ENCODE assay signal across 17 mouse cellular contexts in genomic region chr10:17518423-17519175, GRCm38 (mm10).
A peak's percentile ranks its signal among the peaks of the same experiment; 100 is the strongest.
DNase-seq lines count a peak whose midpoint lies in the region; ATAC-seq and TF ChIP-seq lines count a peak whose summit lies in the region.
"Had no signal": no experiment of that assay in that cellular context is flagged by ENCODE, and none has a peak within 500 bp of the region (broad histone marks: within the 10 kb centered on the region; RNA-seq: fewer than 3 reads in every experiment).

No protein-coding gene starts in this region.

- no peaks in the 10 kb centered on the region for H3K9me3 ChIP-seq in liver, postnatal 0 days (ENCODE audit: low read length)
- no peaks in the 10 kb centered on the region for H3K9me3 ChIP-seq in hindbrain, embryonic 13.5 days
- H3K9me3 ChIP-seq: embryonic facial prominence, embryonic 12.5 days; heart, embryonic 15.5 days; megakaryocyte, embryonic 14.5 days had no signal

- 63% methylated on average over 9 of the region's 9 CpGs for WGBS in liver, postnatal 0 days (ENCODE audit: insufficient replicate concordance)
- 76% methylated on average over 9 of the region's 9 CpGs for whole genome bisulfite sequencing in hindbrain, embryonic 13.5 days

- TF ChIP-seq POLR2A in myocyte (IDR thresholded peaks at IDR 0.05; ENCODE audit: insufficient read length, low read depth) = no peak

- no peak overlapping the region for H3K27ac ChIP-seq in liver, postnatal 0 days (ENCODE audit: low read depth)
- H3K27ac ChIP-seq in hindbrain, embryonic 13.5 days = no peak overlapping the region
- H3K27ac ChIP-seq: embryonic facial prominence, embryonic 12.5 days; heart, embryonic 15.5 days; hindbrain, embryonic 14.5 days had no signal

- no peaks in the 10 kb centered on the region for H3K27me3 ChIP-seq in liver, postnatal 0 days (ENCODE audit: insufficient read depth, low read length)
- H3K27me3 ChIP-seq in myocyte (ENCODE audit: control insufficient read depth, insufficient read depth, insufficient read length) = no peaks in the 10 kb centered on the region
- no peaks in the 10 kb centered on the region for H3K27me3 ChIP-seq in hindbrain, embryonic 13.5 days
- H3K27me3 ChIP-seq: embryonic facial prominence, embryonic 12.5 days; heart, embryonic 15.5 days; megakaryocyte, embryonic 14.5 days had no signal

- no peak overlapping the region for H3K4me3 ChIP-seq in liver, postnatal 0 days (ENCODE audit: low read depth, low read length)
- no peak overlapping the region for H3K4me3 ChIP-seq in myocyte
- no peak overlapping the region for H3K4me3 ChIP-seq in hindbrain, embryonic 13.5 days
- H3K4me3 ChIP-seq: embryonic facial prominence, embryonic 12.5 days; heart, embryonic 15.5 days; megakaryocyte, embryonic 14.5 days had no signal

- no peaks in the 10 kb centered on the region for H3K36me3 ChIP-seq in liver, postnatal 0 days (replicated peaks; ENCODE audit: insufficient read depth, low read length)
- H3K36me3 ChIP-seq in myocyte (ENCODE audit: control insufficient read depth, insufficient read depth) = no peaks in the 10 kb centered on the region
- H3K36me3 ChIP-seq in hindbrain, embryonic 13.5 days = no peaks in the 10 kb centered on the region
- H3K36me3 ChIP-seq: embryonic facial prominence, embryonic 12.5 days; heart, embryonic 15.5 days had no signal

- TF ChIP-seq CTCF in liver, postnatal 0 days (IDR thresholded peaks at IDR 0.05; ENCODE audit: low read depth) = no peak

- TF ChIP-seq EP300 in liver, postnatal 0 days (IDR thresholded peaks at IDR 0.05; ENCODE audit: low read depth) = no peak

- H3ac ChIP-seq in myocyte (ENCODE audit: control insufficient read depth, insufficient read length) = no peak overlapping the region

- ATAC-seq in liver, postnatal 0 days = peak; percentile 43; the same call in 1 of the 2 replicates
- ATAC-seq in frontal cortex, adult (ENCODE audit: low TSS enrichment) = no peak
- ATAC-seq in hindbrain, embryonic 13.5 days (ENCODE audit: low FRiP score) = no peak
- ATAC-seq: intestine, embryonic 16.5 days had no signal

- DNase-seq in gastrocnemius, adult 18-20 months (ENCODE audit: low spot score) = peak; percentile 7
- DNase-seq in gastrocnemius, postnatal 4 days (ENCODE audit: low spot score in 2 of 2) = no peak
- DNase-seq in liver, postnatal 0 days = no peak
- no peak for DNase-seq in liver
- peak; percentile 36 for DNase-seq in brain, adult 2 months (ENCODE audit: low read depth, low spot score)
- DNase-seq: adrenal gland, adult 8-10 months; B cell, adult 2 months; cerebellum, adult 9-11 months; gastrocnemius, postnatal 36 days had no signal

- no peak overlapping the region for H3K4me2 ChIP-seq in liver, postnatal 0 days (ENCODE audit: low read depth, low read length)
- H3K4me2 ChIP-seq in myocyte (ENCODE audit: low read depth) = peak overlapping the region; percentile 72
- no peak overlapping the region for H3K4me2 ChIP-seq in hindbrain, embryonic 13.5 days
- H3K4me2 ChIP-seq: embryonic facial prominence, embryonic 12.5 days; heart, embryonic 15.5 days; hindbrain, embryonic 14.5 days had no signal

- H3K4me1 ChIP-seq in liver, postnatal 0 days (ENCODE audit: insufficient read depth) = peaks cover 10% of the 10 kb centered on the region
- peaks cover 5% of the 10 kb centered on the region; the same call in 1 of the 2 replicates for H3K4me1 ChIP-seq in hindbrain, embryonic 13.5 days (replicated peaks)
- H3K4me1 ChIP-seq: embryonic facial prominence, embryonic 12.5 days; heart, embryonic 15.5 days had no signal

- H3K9ac ChIP-seq in liver, postnatal 0 days (replicated peaks) = no peak overlapping the region
- H3K9ac ChIP-seq in hindbrain, embryonic 13.5 days = no peak overlapping the region
- H3K9ac ChIP-seq: embryonic facial prominence, embryonic 12.5 days; heart, embryonic 15.5 days; hindbrain, embryonic 14.5 days had no signal

- H3K79me2 ChIP-seq in myocyte (ENCODE audit: control insufficient read depth, insufficient read depth) = no peaks in the 10 kb centered on the region

TF ChIP-seq in myocyte, 11 proteins besides CTCF, POLR2A, EP300 and RAD21:
- TF ChIP-seq REST (IDR thresholded peaks at IDR 0.05; ENCODE audit: insufficient read depth, insufficient read length) (no peak), E2F4 (IDR thresholded peaks at IDR 0.05; ENCODE audit: insufficient read depth) (no peak), MAX (IDR thresholded peaks at IDR 0.05; ENCODE audit: low read depth) (no peak), CEBPB (IDR thresholded peaks at IDR 0.05; ENCODE audit: insufficient read depth, poor library complexity, severe bottlenecking) (no peak), POLR2AphosphoS2 (IDR thresholded peaks at IDR 0.05; ENCODE audit: insufficient read length, low read depth) (no peak), MYOG (IDR thresholded peaks at IDR 0.05; ENCODE audit: control insufficient read depth in 1 of 3, insufficient read depth in 1 of 3, insufficient read length in 2 of 3, low read depth in 2 of 3) (no peak), SRF (IDR thresholded peaks at IDR 0.05; ENCODE audit: control insufficient read depth, insufficient read length, low read depth) (no peak), MYOD1 (IDR thresholded peaks at IDR 0.05; ENCODE audit: control insufficient read depth in 1 of 3, insufficient read length in 2 of 3, low read depth in 2 of 3) (no peak), TCF12 (IDR thresholded peaks at IDR 0.05; ENCODE audit: insufficient read depth, poor library complexity, severe bottlenecking) (no peak), USF1 (IDR thresholded peaks at IDR 0.05; ENCODE audit: low read depth) (no peak)

Comparison
In these comparisons a context has a peak if more than half of its experiments do, and no peak if none do; other contexts are left out.
1. DNase-seq: peak in gastrocnemius, adult 18-20 months (single experiment) and brain, adult 2 months (single experiment); none in gastrocnemius, postnatal 4 days (0 of 2), liver, postnatal 0 days (single experiment) and liver (single experiment).